ENCODE assay signal across 7 mouse cellular contexts in the genomic region with DNA sequence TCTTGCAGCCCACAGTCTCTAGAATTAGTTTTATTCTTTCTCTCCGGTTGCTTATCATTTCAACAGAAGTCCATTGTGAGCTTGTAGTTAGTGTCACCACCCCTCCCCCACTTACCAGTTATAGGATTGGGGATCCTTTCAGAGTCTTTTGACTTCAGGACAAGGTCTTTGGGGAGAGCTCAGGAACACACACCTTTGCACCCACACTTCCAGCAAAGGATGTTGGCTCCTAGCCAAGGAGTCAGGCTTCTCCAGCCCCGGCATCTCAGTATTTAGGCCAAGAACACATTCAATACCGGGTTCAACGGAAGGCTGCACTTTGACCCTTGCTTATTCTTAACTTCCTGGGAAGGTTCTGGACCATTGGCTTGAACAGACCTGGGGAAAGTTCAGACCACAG. TPM values are rescaled to one million over a fixed set of nuclear protein-coding genes. Genes with fewer than 3 reads are reported as not detected.
DNase-seq lines count a peak whose midpoint lies in the region; ATAC-seq and TF ChIP-seq lines count a peak whose summit lies in the region.

No protein-coding gene starts in this region.

- peak overlapping the region; percentile 97 for H3K9ac ChIP-seq in forebrain, embryonic 15.5 days (replicated peaks)
- peak overlapping the region; percentile 73 for H3K9ac ChIP-seq in intestine, embryonic 15.5 days
- no peak overlapping the region for H3K9ac ChIP-seq in liver, embryonic 16.5 days (ENCODE audit: low read depth, low read length)

- ATAC-seq in forebrain, embryonic 15.5 days (replicated peaks), result no peak
- ATAC-seq in intestine, embryonic 15.5 days, result no peak
- ATAC-seq in liver, embryonic 16.5 days (ENCODE audit: low read depth), result no peak

- no peak for TF ChIP-seq CTCF in spleen, adult 2 months (IDR thresholded peaks at IDR 0.05; ENCODE audit: extremely low read depth, insufficient read depth, insufficient read length, insufficient replicate concordance)

- H3K27me3 ChIP-seq in spleen, adult 2 months (ENCODE audit: control insufficient read depth, insufficient read depth, low read length), result no peaks in the 10 kb centered on the region
- no peaks in the 10 kb centered on the region for H3K27me3 ChIP-seq in forebrain, embryonic 15.5 days
- H3K27me3 ChIP-seq in intestine, embryonic 15.5 days (replicated peaks), result no peaks in the 10 kb centered on the region
- H3K27me3 ChIP-seq in liver, embryonic 16.5 days (ENCODE audit: control insufficient read depth, insufficient read depth, low read depth, low read length), result peaks cover 31% of the 10 kb centered on the region

- peak overlapping the region; percentile 59; the same call in 1 of the 2 replicates for H3K4me3 ChIP-seq in spleen, adult 2 months (ENCODE audit: extremely low read depth, insufficient read depth, insufficient read length)
- H3K4me3 ChIP-seq in forebrain, embryonic 15.5 days, result peak overlapping the region; percentile 94
- H3K4me3 ChIP-seq in intestine, embryonic 15.5 days (replicated peaks), result peak overlapping the region; percentile 60
- peak overlapping the region; percentile 65 for H3K4me3 ChIP-seq in liver, embryonic 16.5 days (ENCODE audit: low read depth, low read length)

- no peaks in the 10 kb centered on the region for H3K36me3 ChIP-seq in spleen, adult 2 months (ENCODE audit: control insufficient read depth, insufficient read depth, low read length)
- H3K36me3 ChIP-seq in forebrain, embryonic 15.5 days, result no peaks in the 10 kb centered on the region
- no peaks in the 10 kb centered on the region for H3K36me3 ChIP-seq in intestine, embryonic 15.5 days
- no peaks in the 10 kb centered on the region for H3K36me3 ChIP-seq in liver, embryonic 16.5 days (ENCODE audit: control insufficient read depth, insufficient read depth)

- H3K9me3 ChIP-seq in forebrain, embryonic 15.5 days, result no peaks in the 10 kb centered on the region
- H3K9me3 ChIP-seq in intestine, embryonic 15.5 days, result no peaks in the 10 kb centered on the region
- no peaks in the 10 kb centered on the region for H3K9me3 ChIP-seq in liver, embryonic 16.5 days (replicated peaks; ENCODE audit: control insufficient read depth, low read length)

- peaks cover 4% of the 10 kb centered on the region; the same call in 1 of the 2 replicates for H3K4me1 ChIP-seq in spleen, adult 2 months (ENCODE audit: control insufficient read depth, insufficient read depth, insufficient read length)
- peaks cover 13% of the 10 kb centered on the region for H3K4me1 ChIP-seq in forebrain, embryonic 15.5 days
- H3K4me1 ChIP-seq in intestine, embryonic 15.5 days (replicated peaks), result peaks cover 5% of the 10 kb centered on the region; the same call in 1 of the 2 replicates
- H3K4me1 ChIP-seq in liver, embryonic 16.5 days (ENCODE audit: control insufficient read depth, low read depth, low read length), result peaks cover 3% of the 10 kb centered on the region

- WGBS in spleen, adult 2 months, result 45% methylated on average over 4 of the region's 4 CpGs
- 27% methylated on average over 4 of the region's 4 CpGs for WGBS in forebrain, embryonic 15.5 days
- 19% methylated on average over 4 of the region's 4 CpGs for WGBS in intestine, embryonic 15.5 days
- WGBS in liver, embryonic 16.5 days (ENCODE audit: insufficient replicate concordance), result 37% methylated on average over 4 of the region's 4 CpGs

- no peak for TF ChIP-seq POLR2A in spleen, adult 2 months (IDR thresholded peaks at IDR 0.05; ENCODE audit: low read depth, low read length)

- peak overlapping the region; percentile 67 for H3K4me2 ChIP-seq in forebrain, embryonic 15.5 days (replicated peaks)
- H3K4me2 ChIP-seq in intestine, embryonic 15.5 days (replicated peaks), result peak overlapping the region; percentile 83
- H3K4me2 ChIP-seq in liver, embryonic 16.5 days (ENCODE audit: low read depth, low read length), result peak overlapping the region; percentile 85

- H3K27ac ChIP-seq in spleen, adult 2 months (ENCODE audit: insufficient read depth, low read length), result peak overlapping the region; percentile 79; the same call in 1 of the 2 replicates
- peak overlapping the region; percentile 98 for H3K27ac ChIP-seq in forebrain, embryonic 15.5 days (replicated peaks)
- peak overlapping the region; percentile 76 for H3K27ac ChIP-seq in intestine, embryonic 15.5 days
- H3K27ac ChIP-seq in liver, embryonic 16.5 days (ENCODE audit: low read length), result no peak overlapping the region

- no peak for DNase-seq in spleen, adult 2 months (ENCODE audit: low read depth in 1 of 2, low spot score in 2 of 2)
- no peak for DNase-seq in spleen, adult 12 weeks (ENCODE audit: low spot score)
- DNase-seq in frontal cortex, adult 2 months (ENCODE audit: extremely low spot score in 1 of 2, low spot score in 1 of 2), result no peak
- DNase-seq in gastrocnemius, adult 8-10 months (ENCODE audit: low spot score in 2 of 2), result no peak

RNA-seq across cellular contexts. Expression of gene Trib2, which starts 0.6 kb away (rescaled TPM):
- 19.0 and 28.4 TPM in 2 replicates for polyA plus RNA-seq in spleen, adult 2 months (2012; rRNA removed)
- polyA plus RNA-seq in forebrain, embryonic 15.5 days (2015; fragmentation: Nextera tagmentation; extraction: Ambion mirVana), result 96.2 and 105 TPM in 2 replicates
- 18.5 and 21.1 TPM in 2 replicates for polyA plus RNA-seq in intestine, embryonic 15.5 days (2015; fragmentation: Nextera tagmentation; extraction: Ambion mirVana)
- 2.3 TPM in 2 replicates for polyA plus RNA-seq in liver, embryonic 16.5 days (2015; fragmentation: Nextera tagmentation; extraction: Ambion mirVana)
- polyA plus RNA-seq in frontal cortex, adult 2 months (2012; rRNA removed), result 25.3 and 29.4 TPM in 2 replicates
- total RNA-seq in gastrocnemius, adult 8-10 months (2022), result 10 to 100 TPM; 12.2 to 17.7 (median 15.8) TPM
